Mouse (Mus musculus): Measurements from ENCODE around the gene Zfp975.
"Not testable (repeated sequence)": the region's sequence is repeated elsewhere in the genome, so short reads cannot be mapped to it uniquely, and the experiment has no call there.

The Zfp975 gene

DNA sequence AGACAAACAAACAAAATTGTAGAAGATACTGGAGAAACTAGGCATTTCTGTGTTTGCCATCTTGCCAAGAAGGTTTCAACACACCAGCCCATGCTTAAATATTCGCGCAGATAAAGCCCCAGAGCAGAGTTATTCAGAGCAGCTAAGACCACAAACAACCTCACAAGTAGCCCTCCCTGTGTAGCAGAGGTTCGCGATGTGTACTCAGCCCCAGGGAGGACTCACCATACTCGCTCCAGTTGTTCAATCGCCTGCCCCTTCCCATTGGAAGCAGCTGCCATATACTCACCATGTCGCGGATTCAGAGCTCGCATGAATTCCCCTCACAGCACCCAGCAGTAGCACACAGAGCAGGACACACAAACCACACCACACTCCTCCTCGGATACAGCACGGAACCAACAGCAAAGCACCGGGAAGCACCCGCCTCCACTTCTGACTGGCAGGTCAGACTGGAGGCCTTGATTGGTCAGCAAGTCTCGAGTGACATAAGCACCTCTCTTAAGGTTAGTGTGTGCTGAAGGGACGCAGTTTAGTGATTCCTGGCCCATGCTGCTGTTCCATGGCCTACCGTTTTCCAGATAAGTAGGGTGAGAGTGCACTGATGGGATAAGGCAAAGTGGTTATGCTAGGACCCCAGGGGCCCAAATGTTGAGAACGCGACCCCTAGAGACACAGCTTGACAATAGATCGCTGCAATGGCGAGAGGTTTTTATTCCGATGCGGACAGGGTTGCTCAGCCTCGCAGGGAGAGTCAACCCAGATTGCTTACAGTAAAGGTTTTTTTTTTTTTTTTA lies at the start of gene Zfp975:
TSS of gene Zfp975 (minus strand) at position 381 of the 797 bp plus-strand sequence.
- peak; percentile 86 for DNase-seq

DNA sequence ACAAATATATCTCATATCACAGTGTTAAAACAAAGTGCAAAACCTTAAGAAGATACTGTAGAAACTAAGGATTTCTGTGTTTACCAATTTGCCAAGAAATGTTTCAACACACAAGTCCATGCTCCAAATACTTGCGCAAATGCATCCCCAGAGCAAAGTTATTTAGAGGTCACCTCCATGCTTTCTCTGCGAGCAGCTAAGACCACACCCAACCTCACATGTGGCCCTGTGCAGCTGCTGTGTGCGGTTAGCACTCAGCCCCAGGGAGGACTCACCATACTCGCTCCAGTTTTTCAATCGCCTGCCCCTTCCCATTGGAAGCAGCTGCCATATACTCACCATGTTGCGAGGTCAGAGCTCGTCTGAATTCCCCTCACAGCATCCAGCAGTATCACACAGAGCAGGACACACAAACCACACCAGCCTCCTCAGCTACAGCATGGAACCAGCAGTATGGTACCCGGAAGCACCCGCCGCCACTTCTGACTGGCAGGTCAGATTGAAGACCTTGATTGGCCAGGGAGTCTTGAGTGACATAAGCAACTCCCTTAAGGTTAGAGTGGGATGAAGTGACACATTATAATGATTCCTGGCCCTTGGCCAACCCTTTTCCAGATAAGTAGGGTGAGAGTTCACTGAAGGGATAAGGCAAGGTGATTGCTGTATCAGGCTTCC lies 46.1 kb upstream of the Zfp975 start:
- DNase-seq = no peak

DNA sequence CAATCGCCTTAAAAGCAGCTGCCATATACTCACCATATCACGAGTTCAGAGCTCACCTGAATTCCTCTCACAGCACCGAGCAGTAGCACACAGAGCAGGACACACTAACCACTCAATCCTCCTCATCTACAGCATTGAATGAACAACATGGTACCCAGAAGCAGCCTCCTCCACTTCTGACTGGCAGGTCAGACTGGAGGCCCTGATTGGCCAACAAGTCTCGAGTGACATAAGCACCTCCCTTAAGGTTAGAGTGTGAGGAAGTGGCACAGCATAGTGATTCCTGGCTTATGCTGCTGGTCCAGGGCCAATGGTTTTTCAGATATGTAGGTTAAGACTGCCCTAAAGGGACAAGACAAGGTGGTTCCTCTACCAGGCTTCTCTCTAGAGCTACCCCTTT lies 34.4 kb upstream of the Zfp975 start, which contains the start of gene Gm17067:
TSS of gene Gm17067 (minus strand) at position 101 of the 400 bp plus-strand sequence.
- not testable (repeated sequence) for DNase-seq

DNA sequence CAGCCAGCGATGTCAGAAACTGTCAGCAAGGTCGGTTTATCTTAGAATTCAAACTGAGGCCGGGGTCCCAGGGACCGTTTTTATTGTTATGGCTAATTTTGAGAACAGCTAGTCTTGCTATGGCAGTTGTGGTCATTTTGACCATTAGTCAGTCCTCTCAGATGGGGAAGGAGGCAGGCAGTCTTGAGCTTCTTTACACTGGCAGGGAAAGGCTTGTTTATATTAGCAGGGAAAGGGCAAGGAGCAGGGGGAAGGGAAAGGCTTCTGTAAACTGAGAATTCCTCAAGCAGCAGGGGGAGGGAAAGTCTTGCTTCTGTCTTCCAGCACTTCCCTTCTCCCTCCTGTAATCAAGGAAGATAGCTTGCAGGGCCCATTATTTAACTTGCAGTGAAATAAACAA lies 709 bp upstream of the Zfp975 start:
- peak; percentile 2 to 4 for DNase-seq

DNA sequence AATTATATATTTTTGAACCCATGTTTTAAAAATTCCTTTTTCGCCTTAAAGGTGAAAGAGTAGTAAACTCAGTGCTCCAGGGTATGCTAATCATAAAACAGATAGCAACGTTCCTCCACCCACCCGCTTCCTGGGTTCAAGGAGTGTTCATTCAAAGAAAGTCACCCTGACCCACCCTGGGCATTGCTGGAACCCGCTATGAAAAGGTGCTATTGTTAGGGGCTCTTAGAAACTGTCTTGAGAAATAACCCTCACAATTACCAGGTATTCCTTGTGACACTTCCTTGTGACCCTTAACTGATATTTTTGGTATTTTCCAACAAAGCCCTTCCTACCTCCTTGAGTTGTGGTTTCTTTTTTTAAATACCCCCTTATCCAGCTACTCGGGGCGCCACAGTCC lies 12.5 kb downstream of the Zfp975 start:
- DNase-seq = not testable (repeated sequence)

DNA sequence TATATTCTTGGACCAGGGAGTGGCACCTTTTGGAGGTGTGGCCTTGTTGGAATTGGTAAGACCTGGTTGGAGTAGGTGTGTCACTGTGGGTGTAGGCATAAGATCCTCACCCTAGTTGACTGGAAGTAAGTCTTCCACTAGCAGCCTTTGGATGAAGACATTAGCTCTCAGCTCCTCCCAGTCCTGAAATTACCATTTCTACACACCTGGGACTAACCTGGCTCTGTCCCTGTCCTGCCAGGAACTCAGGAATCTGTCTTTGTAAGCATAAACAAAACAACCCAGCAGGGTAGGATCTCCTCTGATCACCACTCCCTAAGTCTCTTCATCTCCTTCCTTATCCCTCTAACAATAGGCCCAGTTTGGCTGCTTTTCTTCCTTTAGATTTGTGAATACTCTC lies 12.9 kb downstream of the Zfp975 start:
- not testable (repeated sequence) for DNase-seq

DNA sequence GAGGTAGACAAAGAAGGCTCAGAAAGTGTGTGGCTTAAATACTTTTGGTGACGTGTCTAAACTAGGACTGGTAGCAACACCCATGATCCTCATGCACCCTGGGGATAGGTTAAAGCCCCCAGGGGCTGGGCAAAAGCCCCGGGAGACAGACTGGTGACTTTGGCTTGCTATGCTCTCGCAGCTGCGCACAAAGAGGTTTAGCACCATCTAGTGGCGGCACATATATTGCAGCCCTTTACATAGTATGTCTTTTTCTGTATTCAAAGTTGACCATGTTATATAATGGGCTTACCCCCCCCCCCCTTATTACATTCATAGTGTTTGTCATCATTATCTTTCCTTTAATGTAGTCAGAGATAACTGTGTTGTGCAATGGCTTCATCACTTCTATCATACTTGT lies 32.4 kb downstream of the Zfp975 start:
- not testable (repeated sequence) for DNase-seq

DNA sequence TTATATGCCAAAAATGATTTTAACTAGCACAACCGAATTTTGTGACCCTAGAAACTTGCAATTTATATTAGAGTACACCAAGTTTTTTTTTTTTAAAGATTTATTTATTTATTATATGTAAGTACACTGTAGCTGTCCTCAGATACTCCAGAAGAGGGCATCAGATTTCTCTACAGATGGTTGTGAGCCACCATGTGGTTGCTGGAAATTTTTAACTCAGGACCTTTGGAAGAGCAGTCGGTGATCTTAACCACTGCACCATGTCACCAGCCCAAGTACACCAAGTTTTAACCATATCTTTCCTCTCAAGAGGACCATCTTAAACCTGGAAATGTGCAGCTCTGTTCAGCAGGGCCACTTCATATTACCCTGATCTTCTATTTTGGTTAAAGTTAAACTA lies 37.3 kb downstream of the Zfp975 start:
- not testable (repeated sequence) for DNase-seq

DNA sequence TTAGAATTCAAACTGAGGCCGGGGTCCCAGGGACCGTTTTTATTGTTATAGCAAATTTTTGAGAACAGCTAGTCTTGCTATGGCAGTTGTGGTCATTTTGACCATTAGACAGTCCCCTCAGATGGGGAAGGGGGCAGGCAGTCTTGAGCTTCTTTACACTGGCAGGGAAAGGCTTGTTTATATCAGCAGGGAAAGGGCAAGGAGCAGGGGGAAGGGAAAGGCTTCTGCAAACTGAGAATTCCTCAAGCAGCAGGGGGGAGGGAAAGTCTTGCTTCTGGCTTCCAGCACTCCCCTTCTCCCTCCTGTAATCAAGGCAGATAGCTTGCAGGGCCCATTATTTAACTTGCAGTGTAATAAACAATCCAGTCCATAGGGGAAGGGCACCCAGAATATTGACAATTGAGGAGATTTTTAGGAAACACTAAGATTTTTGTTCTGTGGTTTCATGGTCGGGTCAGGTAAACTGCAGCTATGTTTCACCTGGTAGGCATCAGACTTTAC lies 49.4 kb downstream of the Zfp975 start:
- not testable (repeated sequence) for DNase-seq

DNA sequence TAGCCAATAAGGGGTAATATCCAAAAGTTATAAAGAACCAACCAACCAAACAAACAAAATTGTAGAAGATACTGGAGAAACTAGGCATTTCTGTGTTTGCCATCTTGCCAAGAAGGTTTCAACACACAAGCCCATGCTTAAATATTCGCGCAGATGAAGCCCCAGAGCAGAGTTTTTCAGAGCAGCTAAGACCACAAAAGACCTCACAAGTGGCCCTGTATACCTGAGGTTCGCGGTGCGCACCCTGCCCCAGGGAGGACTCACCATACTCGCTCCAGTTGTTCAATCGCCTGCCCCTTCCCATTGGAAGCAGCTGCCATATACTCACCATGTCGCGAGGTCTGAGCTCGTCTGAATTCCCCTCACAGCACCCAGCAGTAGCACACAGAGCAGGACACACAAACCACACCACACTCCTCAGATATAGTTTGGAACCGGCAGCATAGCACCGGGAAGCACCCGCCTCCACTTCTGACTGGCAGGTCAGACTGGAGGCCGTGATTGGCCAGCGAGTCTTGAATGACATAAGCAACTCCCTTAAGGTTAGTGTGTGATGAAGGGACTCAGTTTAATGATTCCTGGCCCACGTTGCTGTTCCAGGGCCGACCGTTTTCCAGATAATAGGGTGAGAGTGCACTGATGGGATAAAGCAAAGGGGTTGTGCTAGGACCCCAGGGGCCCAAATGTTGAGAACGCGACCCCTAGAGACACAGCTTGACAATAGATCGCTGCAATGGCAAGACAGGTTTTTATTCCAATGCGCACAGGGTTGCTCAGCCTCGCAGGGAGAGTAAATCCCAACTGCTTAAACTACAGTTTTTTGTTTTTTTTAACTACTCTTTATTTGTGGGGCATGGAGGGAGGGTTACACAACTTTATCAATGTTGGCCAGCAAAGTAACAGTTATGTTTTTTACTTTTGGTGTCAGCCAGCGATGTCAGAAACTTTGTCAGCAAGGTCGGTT lies 50.1 kb downstream of the Zfp975 start, which contains the start of gene Zfp976:
TSS of gene Zfp976 (minus strand) at position 437 of the 964 bp plus-strand sequence.
- peak; percentile 69 to 79 for DNase-seq

DNA sequence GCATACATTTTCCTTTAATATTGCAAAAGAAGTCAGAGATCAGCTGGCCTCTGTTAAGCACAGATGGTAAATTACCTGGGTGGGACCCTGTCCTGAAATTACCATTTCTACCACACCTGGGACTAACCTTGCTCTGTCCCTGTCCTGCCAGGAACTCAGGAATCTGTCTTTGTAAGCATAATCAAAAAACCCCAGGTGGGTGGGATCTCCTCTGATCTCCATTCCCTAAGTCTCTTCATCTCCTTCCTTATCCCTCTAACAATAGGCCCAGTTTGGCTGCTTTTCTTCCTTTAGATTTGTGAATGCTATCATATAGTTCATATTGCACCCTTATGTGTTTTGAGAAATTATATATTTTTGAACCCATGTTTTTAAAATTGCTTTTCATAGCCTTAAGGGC lies 61.5 kb downstream of the Zfp975 start:
- DNase-seq = not testable (repeated sequence)

Measured in kidney, adult 8-10 months (tissue).